Mouse (Mus musculus) cerebellum, adult 2 months (tissue): ENCODE data around the gene Boc.

Source experiments
- CTCF ChIP-seq: fragments of 200-500 bp; IDR thresholded peaks from 2 replicates; pipeline ENCODE4 v1.5.1; 2011; ENCODE audit warnings: low read depth, mild to moderate bottlenecking, control low read depth, low read length, moderate library complexity, borderline replicate concordance; ENCODE audit not compliant: insufficient read depth
- POLR2A ChIP-seq: fragments of 200-500 bp; IDR thresholded peaks from 2 replicates; pipeline ENCODE4 v1.6.1; 2011; ENCODE audit warnings: low read length, control low read depth, borderline replicate concordance; ENCODE audit not compliant: insufficient read depth

DNA sequence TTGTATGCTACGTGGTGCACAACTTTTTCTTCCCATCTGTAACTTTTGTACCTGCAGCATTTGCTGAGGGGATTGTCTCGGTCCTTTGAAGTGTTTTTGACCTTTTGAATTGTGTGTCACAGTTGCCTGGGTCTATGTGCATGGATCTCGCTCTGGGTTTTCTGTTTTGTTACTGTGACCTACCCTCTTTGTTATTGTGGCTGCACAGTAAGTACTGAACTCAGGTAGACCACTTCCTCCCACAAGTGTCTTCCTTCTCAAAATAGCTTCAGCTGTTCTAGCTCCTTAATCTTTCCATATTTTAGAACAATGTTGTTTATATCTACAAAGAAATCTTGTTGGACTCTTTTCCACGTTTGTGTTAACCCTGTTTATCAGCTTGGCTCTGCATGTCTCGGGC lies 97.8 kb downstream of the Boc start:
- TF ChIP-seq POLR2A: no peak
- TF ChIP-seq CTCF: no peak
